Mouse (Mus musculus): ENCODE results near the gene Mllt6. TPM values are rescaled to one million over a fixed set of nuclear protein-coding genes. Genes with fewer than 3 reads are reported as not detected.

Mllt6 gene
- polyA plus RNA-seq, 1 experiment, result 49.6 TPM

GRCm38 (mm10) chr11:97685613-97686321 is 22.6 kb downstream of the Mllt6 start, which contains the start of gene Cisd3:
TSS of gene Cisd3 (plus strand) at chr11:97685826.
- peak; percentile 81 for DNase-seq (ENCODE audit: low read depth)
- no peak for TF ChIP-seq CTCF (IDR thresholded peaks at IDR 0.05; ENCODE audit: borderline replicate concordance, extremely low read depth, insufficient read depth, insufficient read length)
- 0 out of 2 replicates have a peak, but pooled peaks have one; percentile 19 for TF ChIP-seq POLR2A (IDR thresholded peaks at IDR 0.05; ENCODE audit: borderline replicate concordance, extremely low read depth, insufficient read depth, insufficient read length, poor library complexity, severe bottlenecking)

GRCm38 (mm10) chr11:97686322-97686908 is 23.2 kb downstream of the Mllt6 start:
- TF ChIP-seq POLR2A (IDR thresholded peaks at IDR 0.05; ENCODE audit: borderline replicate concordance, extremely low read depth, insufficient read depth, insufficient read length, poor library complexity, severe bottlenecking) (no peak), CTCF (IDR thresholded peaks at IDR 0.05; ENCODE audit: borderline replicate concordance, extremely low read depth, insufficient read depth, insufficient read length) (no peak)
- DNase-seq (ENCODE audit: low read depth), result no peak

- no peak for DNase-seq (ENCODE audit: low read depth)
- no peak for TF ChIP-seq POLR2A (IDR thresholded peaks at IDR 0.05; ENCODE audit: borderline replicate concordance, extremely low read depth, insufficient read depth, insufficient read length, poor library complexity, severe bottlenecking)
- no peak for TF ChIP-seq CTCF (IDR thresholded peaks at IDR 0.05; ENCODE audit: borderline replicate concordance, extremely low read depth, insufficient read depth, insufficient read length)
Measured at GRCm38 (mm10) chr11:97687061-97687460, 23.8 kb downstream of the Mllt6 start.

GRCm38 (mm10) chr11:97689861-97690260 is 26.6 kb downstream of the Mllt6 start:
- peak; percentile 75 for DNase-seq (ENCODE audit: low read depth)
- TF ChIP-seq CTCF (IDR thresholded peaks at IDR 0.05; ENCODE audit: borderline replicate concordance, extremely low read depth, insufficient read depth, insufficient read length) (peak; percentile 96), POLR2A (IDR thresholded peaks at IDR 0.05; ENCODE audit: borderline replicate concordance, extremely low read depth, insufficient read depth, insufficient read length, poor library complexity, severe bottlenecking) (no peak)

GRCm38 (mm10) chr11:97694435-97694834 is 31.2 kb downstream of the Mllt6 start:
- TF ChIP-seq CTCF (IDR thresholded peaks at IDR 0.05; ENCODE audit: borderline replicate concordance, extremely low read depth, insufficient read depth, insufficient read length), result no peak
- TF ChIP-seq POLR2A (IDR thresholded peaks at IDR 0.05; ENCODE audit: borderline replicate concordance, extremely low read depth, insufficient read depth, insufficient read length, poor library complexity, severe bottlenecking), result no peak
- DNase-seq (ENCODE audit: low read depth), result no peak

- peak; percentile 91 for DNase-seq (ENCODE audit: low read depth)
- TF ChIP-seq CTCF (IDR thresholded peaks at IDR 0.05; ENCODE audit: borderline replicate concordance, extremely low read depth, insufficient read depth, insufficient read length) (no peak), POLR2A (IDR thresholded peaks at IDR 0.05; ENCODE audit: borderline replicate concordance, extremely low read depth, insufficient read depth, insufficient read length, poor library complexity, severe bottlenecking) (no peak)
Measured at GRCm38 (mm10) chr11:97694921-97695711, 31.9 kb downstream of the Mllt6 start.

- TF ChIP-seq POLR2A (IDR thresholded peaks at IDR 0.05; ENCODE audit: borderline replicate concordance, extremely low read depth, insufficient read depth, insufficient read length, poor library complexity, severe bottlenecking) (no peak), CTCF (IDR thresholded peaks at IDR 0.05; ENCODE audit: borderline replicate concordance, extremely low read depth, insufficient read depth, insufficient read length) (no peak)
- DNase-seq (ENCODE audit: low read depth), result peak; percentile 74
Measured at GRCm38 (mm10) chr11:97695712-97696401, 32.6 kb downstream of the Mllt6 start.

GRCm38 (mm10) chr11:97696669-97697068 is 33.5 kb downstream of the Mllt6 start:
- DNase-seq (ENCODE audit: low read depth), result no peak
- TF ChIP-seq CTCF (IDR thresholded peaks at IDR 0.05; ENCODE audit: borderline replicate concordance, extremely low read depth, insufficient read depth, insufficient read length) (no peak), POLR2A (IDR thresholded peaks at IDR 0.05; ENCODE audit: borderline replicate concordance, extremely low read depth, insufficient read depth, insufficient read length, poor library complexity, severe bottlenecking) (no peak)

GRCm38 (mm10) chr11:97697199-97697890 is 34.1 kb downstream of the Mllt6 start:
- TF ChIP-seq POLR2A (IDR thresholded peaks at IDR 0.05; ENCODE audit: borderline replicate concordance, extremely low read depth, insufficient read depth, insufficient read length, poor library complexity, severe bottlenecking), result no peak
- no peak for TF ChIP-seq CTCF (IDR thresholded peaks at IDR 0.05; ENCODE audit: borderline replicate concordance, extremely low read depth, insufficient read depth, insufficient read length)
- DNase-seq (ENCODE audit: low read depth), result no peak

- DNase-seq (ENCODE audit: low read depth), result peak; percentile 72
- TF ChIP-seq CTCF (IDR thresholded peaks at IDR 0.05; ENCODE audit: borderline replicate concordance, extremely low read depth, insufficient read depth, insufficient read length), result no peak
- no peak for TF ChIP-seq POLR2A (IDR thresholded peaks at IDR 0.05; ENCODE audit: borderline replicate concordance, extremely low read depth, insufficient read depth, insufficient read length, poor library complexity, severe bottlenecking)
Measured at GRCm38 (mm10) chr11:97697891-97698529, 34.8 kb downstream of the Mllt6 start.
